Mouse (Mus musculus): ENCODE measurements around the gene Arih1.
"Not testable (repeated sequence)": the region's sequence is repeated elsewhere in the genome, so short reads cannot be mapped to it uniquely, and the experiment has no call there.

Arih1 gene

GRCm38 (mm10) chr9:59464293-59464692, 22.1 kb downstream of the Arih1 start:
- in situ Hi-C loops (cut with MboI, MseI): no loop called here

GRCm38 (mm10) chr9:59458997-59459510, 27.4 kb downstream of the Arih1 start:
- in situ Hi-C loops (cut with MboI, MseI): no loop called here

GRCm38 (mm10) chr9:59458416-59458815, 28.0 kb downstream of the Arih1 start:
- in situ Hi-C loops (cut with MboI, MseI): no loop called here

GRCm38 (mm10) chr9:59457671-59458070, 28.7 kb downstream of the Arih1 start:
- in situ Hi-C loops (cut with MboI, MseI): no loop called here

- in situ Hi-C loops (cut with MboI, MseI): no loop called here
Measured at GRCm38 (mm10) chr9:59455404-59456068, 30.9 kb downstream of the Arih1 start.

GRCm38 (mm10) chr9:59433729-59434128, 52.7 kb downstream of the Arih1 start:
- in situ Hi-C loops (cut with MboI, MseI): no loop called here

GRCm38 (mm10) chr9:59431626-59432025, 54.8 kb downstream of the Arih1 start:
- in situ Hi-C loops (cut with MboI, MseI): no loop called here

GRCm38 (mm10) chr9:59420487-59420886, 65.9 kb downstream of the Arih1 start:
- in situ Hi-C loops (cut with MboI, MseI): no loop called here

GRCm38 (mm10) chr9:59407271-59407670, 79.1 kb downstream of the Arih1 start:
- in situ Hi-C loops (cut with MboI, MseI): loop anchor here (5.0 kb wide), 1 partner anchor 65 kb away; no protein-coding TSS in a partner anchor

- in situ Hi-C loops (cut with MboI, MseI): no loop called here
Measured at GRCm38 (mm10) chr9:59389086-59389485, 97.3 kb downstream of the Arih1 start.

- in situ Hi-C loops (cut with MboI, MseI): no loop called here
Measured at GRCm38 (mm10) chr9:59388311-59388710, 98.1 kb downstream of the Arih1 start.

- in situ Hi-C loops (cut with MboI, MseI): no loop called here
Measured at GRCm38 (mm10) chr9:59387461-59387860, 99.0 kb downstream of the Arih1 start.

GRCm38 (mm10) chr9:59375626-59376025, 110.8 kb downstream of the Arih1 start:
- in situ Hi-C loops (cut with MboI, MseI): no loop called here

- in situ Hi-C loops (cut with MboI, MseI): no loop called here
Measured at GRCm38 (mm10) chr9:59369646-59370045, 116.8 kb downstream of the Arih1 start.

GRCm38 (mm10) chr9:59369220-59369619, 117.2 kb downstream of the Arih1 start:
- in situ Hi-C loops (cut with MboI, MseI): no loop called here

- in situ Hi-C loops (cut with MboI, MseI): not testable (repeated sequence)
Measured at GRCm38 (mm10) chr9:59360487-59360886, 125.9 kb downstream of the Arih1 start.

GRCm38 (mm10) chr9:59358041-59358440, 128.4 kb downstream of the Arih1 start:
- in situ Hi-C loops (cut with MboI, MseI): not testable (repeated sequence)

- in situ Hi-C loops (cut with MboI, MseI): no loop called here
Measured at GRCm38 (mm10) chr9:59353253-59353639, 133.2 kb downstream of the Arih1 start, which contains the start of gene Bbs4. Bbs4 (minus strand) TSS chr9:59353508.

GRCm38 (mm10) chr9:59352586-59353252, 133.7 kb downstream of the Arih1 start:
- in situ Hi-C loops (cut with MboI, MseI): no loop called here

- in situ Hi-C loops (cut with MboI, MseI): no loop called here
Measured at GRCm38 (mm10) chr9:59346176-59346575, 140.2 kb downstream of the Arih1 start.

- in situ Hi-C loops (cut with MboI, MseI): loop anchor here (5.0 kb wide), 1 partner anchor 67 kb away; no protein-coding TSS in a partner anchor
Measured at GRCm38 (mm10) chr9:59340002-59340401, 146.4 kb downstream of the Arih1 start.

- in situ Hi-C loops (cut with MboI, MseI): no loop called here
Measured at GRCm38 (mm10) chr9:59339107-59339506, 147.3 kb downstream of the Arih1 start.

GRCm38 (mm10) chr9:59338411-59338810, 148.0 kb downstream of the Arih1 start:
- in situ Hi-C loops (cut with MboI, MseI): no loop called here
